Mouse (Mus musculus) E14TG2a.4 (cell line): ENCODE data around the gene Hsd17b6.

Source experiments
- CTCF ChIP-seq: conservative IDR thresholded peaks from 2 replicates; pipeline ENCODE4 v1.5.1; 2014; ENCODE audit warnings: low read length
- NANOG ChIP-seq: IDR thresholded peaks from 2 replicates; pipeline ENCODE4 v1.6.1; 2014; ENCODE audit warnings: borderline replicate concordance, low read length, mixed read lengths

DNA sequence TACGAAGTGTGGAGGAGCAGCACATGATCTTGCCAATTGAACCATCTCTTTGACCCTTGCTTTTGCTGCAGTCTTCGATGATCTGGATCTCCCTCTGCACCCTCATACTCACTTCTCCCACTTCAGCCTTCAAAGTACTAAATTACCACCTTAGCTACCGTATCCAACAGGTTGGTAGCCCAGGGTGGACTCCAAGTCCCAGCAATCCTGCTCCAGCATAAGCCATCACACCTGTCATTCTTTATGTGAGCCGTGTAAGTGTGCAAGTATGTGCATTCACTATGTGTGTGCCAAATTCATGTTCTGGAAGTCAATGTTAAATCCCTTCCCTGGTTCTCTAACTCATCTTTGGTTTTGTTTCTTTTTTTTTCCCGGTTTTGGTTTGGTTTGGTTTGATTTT, 44.2 kb upstream of the Hsd17b6 start:
- no peak for TF ChIP-seq CTCF
- no peak for TF ChIP-seq NANOG
